Mouse (Mus musculus) spleen, postnatal 36 days (tissue): ENCODE results near the gene Ndufa4.
A peak's percentile ranks its signal among the peaks of the same experiment; 100 is the strongest.
"Not testable (repeated sequence)": the region's sequence is repeated elsewhere in the genome, so short reads cannot be mapped to it uniquely, and the experiment has no call there.

Experiments
- DNase-seq, 2 experiments: peaks; one replicate each; pipeline ENCODE4 v3.0.0; 2022; ENCODE audit warnings: low spot score in 2 of 2, mixed read lengths in 1 of 2

The Ndufa4 gene

GRCm38 (mm10) chr6:11907269-11908032, at the start of gene Ndufa4, which contains the start of gene Phf14:
Gene Ndufa4 (minus strand): TSS chr6:11907497.
Gene Phf14 (plus strand): TSS chr6:11907809.
- peak; percentile 90 for DNase-seq

DNA sequence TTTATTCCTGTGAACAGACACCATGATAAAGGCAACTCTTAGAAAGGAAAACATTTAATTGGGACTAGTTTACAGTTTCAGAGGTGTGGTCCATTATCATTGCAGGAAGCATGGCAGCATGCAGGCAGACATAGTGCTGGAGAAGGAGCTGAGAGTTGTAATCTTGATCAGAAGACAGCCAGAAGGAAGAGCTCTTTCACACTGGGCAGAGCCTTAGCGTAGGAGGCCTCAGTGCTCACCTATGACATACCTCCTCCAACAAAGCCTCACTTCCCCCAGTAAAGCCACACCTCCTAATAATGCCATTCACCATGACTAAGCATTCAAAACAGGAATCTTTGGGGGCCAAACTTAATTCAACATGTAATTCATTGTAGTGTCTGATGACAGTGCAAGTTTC, 40.8 kb upstream of the Ndufa4 start:
- DNase-seq = no peak

GRCm38 (mm10) chr6:11942089-11942488, 34.8 kb upstream of the Ndufa4 start:
- no peak for DNase-seq

DNA sequence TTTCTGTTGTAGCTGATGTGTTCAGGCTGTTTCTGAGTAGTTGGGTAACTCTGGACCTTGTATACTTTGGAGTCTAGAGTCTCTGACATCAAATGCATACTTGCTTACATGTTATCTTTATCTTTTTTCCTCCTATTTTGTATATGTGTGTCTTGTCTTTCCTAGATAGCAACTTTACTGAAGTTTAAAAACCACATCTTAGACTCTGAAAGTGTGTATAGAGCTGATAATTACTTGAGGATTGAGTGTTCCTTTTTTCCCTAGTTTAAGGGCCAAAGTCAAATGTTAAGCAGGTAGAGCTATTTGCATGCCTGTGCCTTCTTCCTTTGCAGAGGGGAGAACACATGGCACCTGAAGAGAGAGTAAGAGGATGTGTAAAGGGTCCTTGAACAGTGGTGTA, 33.6 kb upstream of the Ndufa4 start:
- DNase-seq = no peak

GRCm38 (mm10) chr6:11933403-11933802, 26.1 kb upstream of the Ndufa4 start:
- DNase-seq = no peak

DNA sequence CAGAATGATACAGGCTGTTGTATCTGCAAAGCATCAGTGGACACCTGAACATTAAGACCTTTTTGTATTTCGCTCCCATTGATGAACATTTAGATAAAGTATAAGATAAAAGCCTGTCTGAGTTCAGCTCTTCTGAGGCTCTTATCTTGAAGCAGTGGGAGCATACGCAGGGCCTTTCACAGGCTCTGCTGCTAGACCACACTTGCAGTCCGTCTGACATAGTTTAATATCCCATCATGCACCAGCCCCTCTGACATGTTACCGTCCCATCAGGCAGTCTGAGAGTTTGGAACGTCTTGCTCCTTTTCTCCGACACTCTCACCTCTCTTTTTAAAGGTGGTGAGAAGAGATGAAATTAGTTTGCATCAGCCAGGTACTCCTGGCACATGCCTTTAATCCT, 20.2 kb upstream of the Ndufa4 start:
- DNase-seq = no peak

DNA sequence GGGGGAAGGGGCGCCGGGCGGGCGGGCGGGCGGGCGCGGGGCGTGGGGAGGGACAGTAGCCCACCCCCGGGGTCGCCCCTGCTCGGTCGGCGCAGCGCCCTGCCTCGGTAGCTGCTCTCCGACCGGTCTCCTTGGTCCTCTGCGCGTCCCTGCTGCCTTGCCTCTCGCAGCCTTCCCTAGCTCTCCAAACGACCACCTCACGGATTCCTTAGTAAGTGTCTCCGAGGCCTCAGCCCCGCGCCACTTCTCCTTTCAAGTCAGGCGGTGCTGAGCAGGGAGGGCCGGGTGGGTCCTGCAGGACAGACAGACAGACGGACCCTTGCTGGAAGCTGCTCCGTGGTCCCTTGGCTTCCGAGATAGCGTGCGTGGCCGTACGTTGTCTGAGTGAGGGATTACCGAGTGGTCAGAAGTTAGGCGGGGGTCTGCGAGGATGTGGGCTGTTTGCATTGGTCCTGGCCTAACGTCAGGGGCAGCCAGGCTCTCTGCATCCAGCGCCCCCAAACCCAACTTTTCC, 18.8 kb upstream of the Ndufa4 start:
- peak; percentile 18 to 31 for DNase-seq

- DNase-seq = peak; percentile 86 to 89
Observed at GRCm38 (mm10) chr6:11925496-11926041, 18.3 kb upstream of the Ndufa4 start.

DNA sequence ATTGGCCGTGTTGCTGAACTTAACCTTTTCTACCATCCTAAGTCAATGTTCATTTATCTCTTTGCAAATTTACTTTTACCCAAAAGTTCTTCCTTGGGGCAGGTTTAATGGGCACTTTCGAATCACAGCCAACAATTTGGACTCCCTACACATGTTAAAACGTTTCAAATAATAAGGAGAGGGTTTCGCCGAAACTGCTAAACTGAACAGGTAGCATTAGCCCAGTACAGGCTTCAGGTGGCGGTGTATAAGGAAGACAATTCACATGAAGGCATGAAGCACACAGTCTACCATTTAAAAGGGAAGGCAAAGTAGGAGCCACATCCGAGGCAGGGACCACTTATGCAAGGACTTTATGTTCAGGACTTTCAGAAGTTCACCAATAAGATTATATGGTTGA, 873 bp upstream of the Ndufa4 start:
- DNase-seq = peak in 1 of 2 experiments; percentile 7

GRCm38 (mm10) chr6:11906890-11907268, 418 bp downstream of the Ndufa4 start:
- no peak for DNase-seq

DNA sequence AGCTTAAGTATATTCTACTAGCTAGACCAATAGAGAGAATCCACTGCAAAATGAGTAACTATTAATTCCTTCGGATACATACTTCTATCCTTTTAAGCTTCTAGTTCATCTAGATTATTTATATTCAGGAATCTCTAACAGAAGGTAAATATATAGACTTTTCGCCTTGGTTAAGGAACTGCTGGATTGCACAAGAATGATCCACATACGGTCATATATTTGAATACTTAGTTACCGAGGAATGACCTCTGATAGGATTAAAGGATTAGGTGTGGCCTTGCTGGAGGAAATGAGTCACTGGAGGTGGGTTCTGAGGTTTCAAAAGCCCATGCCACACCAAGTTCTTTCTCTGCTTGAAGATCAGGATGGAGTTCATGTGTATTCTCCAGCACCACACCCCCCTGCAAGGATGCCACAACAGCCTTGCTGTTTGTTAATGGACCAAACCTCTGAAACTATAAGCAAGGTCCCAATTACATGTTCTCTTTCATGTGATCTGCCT, 6.4 kb downstream of the Ndufa4 start:
- no peak for DNase-seq

GRCm38 (mm10) chr6:11875364-11875763, 31.9 kb downstream of the Ndufa4 start:
- DNase-seq = not testable (repeated sequence)
